Mouse (Mus musculus): ENCODE measurements at regions not wholly inside any gene's neighbourhood (a gene's known extent, or its start where the extent isn't known, plus 50 kb on each side); places are given as distances from the start of the nearest gene placed in this dataset.
"Not testable (repeated sequence)": the region's sequence is repeated elsewhere in the genome, so short reads cannot be mapped to it uniquely, and the experiment has no call there.

GRCm38 (mm10) chr5:117040878-117041277 is 75.0 kb downstream of the Suds3 start:
- no peak for DNase-seq (ENCODE audit: low read depth)
- TF ChIP-seq CTCF (IDR thresholded peaks at IDR 0.05; ENCODE audit: borderline replicate concordance, extremely low read depth, insufficient read depth, insufficient read length) (no peak), POLR2A (IDR thresholded peaks at IDR 0.05; ENCODE audit: borderline replicate concordance, extremely low read depth, insufficient read depth, insufficient read length, poor library complexity, severe bottlenecking) (no peak)

- TF ChIP-seq CTCF (IDR thresholded peaks at IDR 0.05; ENCODE audit: borderline replicate concordance, extremely low read depth, insufficient read depth, insufficient read length) (peak; percentile 63; the same call in 1 of the 2 replicates), POLR2A (IDR thresholded peaks at IDR 0.05; ENCODE audit: borderline replicate concordance, extremely low read depth, insufficient read depth, insufficient read length, poor library complexity, severe bottlenecking) (no peak)
- DNase-seq (ENCODE audit: low read depth) = peak; percentile 81
These were observed 78.7 kb downstream of the Suds3 start for GRCm38 (mm10) chr5:117037261-117037660.

DNA sequence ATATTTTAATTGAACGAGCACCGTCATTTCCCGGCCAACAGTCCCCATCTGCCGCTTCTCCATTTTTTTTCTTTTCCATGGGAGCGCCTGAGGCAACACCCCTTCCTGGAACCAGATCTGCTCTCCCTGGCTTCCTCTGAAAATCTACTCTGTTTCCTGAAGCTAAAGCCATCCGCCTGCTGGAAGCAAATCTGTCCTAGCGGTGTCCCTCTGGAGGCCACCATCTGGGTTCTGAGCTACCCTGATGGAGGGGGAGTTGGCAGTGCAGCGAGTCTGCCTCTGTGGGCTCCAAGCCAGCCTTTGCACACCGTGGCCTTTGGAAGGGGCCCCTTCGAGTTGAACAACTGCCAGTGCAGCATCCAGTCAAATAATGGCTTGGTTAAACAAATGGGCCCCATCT is 83.8 kb downstream of the Suds3 start:
- TF ChIP-seq CTCF (IDR thresholded peaks at IDR 0.05; ENCODE audit: borderline replicate concordance, extremely low read depth, insufficient read depth, insufficient read length) = no peak
- TF ChIP-seq POLR2A (IDR thresholded peaks at IDR 0.05; ENCODE audit: borderline replicate concordance, extremely low read depth, insufficient read depth, insufficient read length, poor library complexity, severe bottlenecking) = no peak
- peak; percentile 94 for DNase-seq (ENCODE audit: low read depth)

- TF ChIP-seq POLR2A (IDR thresholded peaks at IDR 0.05; ENCODE audit: borderline replicate concordance, extremely low read depth, insufficient read depth, insufficient read length, poor library complexity, severe bottlenecking) (no peak), CTCF (IDR thresholded peaks at IDR 0.05; ENCODE audit: borderline replicate concordance, extremely low read depth, insufficient read depth, insufficient read length) (no peak)
- peak; percentile 68 for DNase-seq (ENCODE audit: low read depth)
These were observed 90.1 kb downstream of the Suds3 start for GRCm38 (mm10) chr5:117025689-117026383.

DNA sequence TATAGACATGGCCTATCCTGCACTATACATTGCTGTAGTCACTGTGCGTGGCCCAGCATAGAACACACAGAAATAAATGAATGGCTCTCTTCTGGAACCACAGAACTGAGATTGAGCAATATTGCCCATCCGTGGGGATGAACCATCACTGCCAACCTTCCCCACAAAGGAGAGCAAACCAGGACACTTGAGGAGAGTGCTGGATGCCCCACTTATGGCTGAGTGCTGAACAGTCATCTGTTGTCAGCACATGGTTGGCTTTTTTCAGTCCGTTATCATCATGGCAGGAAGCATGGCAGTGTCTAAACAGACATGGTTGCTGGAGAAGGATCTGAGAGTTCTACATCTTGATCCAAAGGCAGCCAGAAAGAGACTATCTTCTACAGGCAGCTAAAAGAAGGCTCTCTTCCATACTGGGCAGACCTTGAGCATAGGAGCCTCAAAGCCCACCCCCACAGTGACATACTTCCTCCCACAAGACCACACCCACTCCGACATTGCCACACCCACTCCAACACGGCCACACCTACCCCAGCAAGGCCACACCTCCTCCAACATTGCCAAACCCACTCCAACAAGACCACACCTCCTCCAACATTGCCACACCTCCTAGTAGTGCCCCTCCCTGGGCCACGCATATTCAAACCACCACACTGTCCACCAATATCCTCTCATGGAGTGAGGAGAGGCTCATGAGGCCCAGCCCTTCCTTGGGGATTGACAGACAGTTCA is 97.3 kb downstream of the Suds3 start:
- DNase-seq (ENCODE audit: low read depth) = no peak
- no peak for TF ChIP-seq CTCF (IDR thresholded peaks at IDR 0.05; ENCODE audit: borderline replicate concordance, extremely low read depth, insufficient read depth, insufficient read length)
- TF ChIP-seq POLR2A (IDR thresholded peaks at IDR 0.05; ENCODE audit: borderline replicate concordance, extremely low read depth, insufficient read depth, insufficient read length, poor library complexity, severe bottlenecking) = no peak

GRCm38 (mm10) chr5:117011128-117011527 is 104.8 kb downstream of the Suds3 start:
- TF ChIP-seq CTCF (IDR thresholded peaks at IDR 0.05; ENCODE audit: borderline replicate concordance, extremely low read depth, insufficient read depth, insufficient read length) (no peak), POLR2A (IDR thresholded peaks at IDR 0.05; ENCODE audit: borderline replicate concordance, extremely low read depth, insufficient read depth, insufficient read length, poor library complexity, severe bottlenecking) (no peak)
- no peak for DNase-seq (ENCODE audit: low read depth)

- peak; percentile 88 for DNase-seq (ENCODE audit: low read depth)
- TF ChIP-seq CTCF (IDR thresholded peaks at IDR 0.05; ENCODE audit: borderline replicate concordance, extremely low read depth, insufficient read depth, insufficient read length) = no peak
- TF ChIP-seq POLR2A (IDR thresholded peaks at IDR 0.05; ENCODE audit: borderline replicate concordance, extremely low read depth, insufficient read depth, insufficient read length, poor library complexity, severe bottlenecking) = no peak
These were observed 115.1 kb downstream of the Suds3 start for GRCm38 (mm10) chr5:117000770-117001201.

DNA sequence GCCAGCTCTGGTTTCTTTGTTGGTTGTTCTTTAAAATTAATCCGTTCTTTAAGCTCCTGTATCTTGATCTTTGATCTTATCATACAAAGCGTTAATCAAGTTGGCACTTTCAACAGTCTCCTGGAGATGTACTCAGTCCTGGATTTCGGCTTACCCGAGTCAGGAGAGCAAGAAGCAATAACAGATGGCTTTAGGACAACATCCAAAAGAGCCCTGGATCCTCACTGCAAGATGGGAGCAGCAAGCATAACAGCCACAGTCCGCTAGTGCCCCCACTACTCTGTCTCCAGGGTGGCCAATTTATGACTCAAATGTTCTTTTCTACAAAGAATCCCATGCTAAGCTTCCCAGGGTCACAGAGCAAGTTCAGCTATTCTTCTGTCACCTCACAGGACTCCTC is 121.4 kb downstream of the Suds3 start:
- no peak for TF ChIP-seq POLR2A (IDR thresholded peaks at IDR 0.05; ENCODE audit: borderline replicate concordance, extremely low read depth, insufficient read depth, insufficient read length, poor library complexity, severe bottlenecking)
- TF ChIP-seq CTCF (IDR thresholded peaks at IDR 0.05; ENCODE audit: borderline replicate concordance, extremely low read depth, insufficient read depth, insufficient read length) = no peak

DNA sequence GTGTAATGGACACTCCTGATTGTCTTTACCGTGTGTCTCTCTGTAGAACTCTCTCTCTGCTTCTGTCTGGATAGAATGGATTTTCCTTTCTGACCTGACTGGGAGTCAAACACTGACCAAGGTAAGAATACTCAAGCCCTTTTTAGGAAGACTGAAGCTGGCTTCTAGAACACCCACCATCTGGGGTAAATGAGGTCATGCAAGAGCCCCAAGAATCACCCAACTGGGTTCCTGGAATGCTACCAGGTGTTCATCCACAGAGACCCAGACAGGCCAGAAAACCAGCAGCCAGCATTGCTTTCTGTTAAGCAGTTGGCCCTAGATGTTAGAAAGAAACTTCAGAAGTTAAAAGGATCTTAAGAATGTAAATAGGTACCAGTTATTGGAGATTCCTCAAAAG is 122.2 kb downstream of the Suds3 start:
- DNase-seq (ENCODE audit: low read depth) = no peak
- no peak for TF ChIP-seq POLR2A (IDR thresholded peaks at IDR 0.05; ENCODE audit: borderline replicate concordance, extremely low read depth, insufficient read depth, insufficient read length, poor library complexity, severe bottlenecking)
- TF ChIP-seq CTCF (IDR thresholded peaks at IDR 0.05; ENCODE audit: borderline replicate concordance, extremely low read depth, insufficient read depth, insufficient read length) = no peak

More for the DNA sequence above, 121.4 kb downstream of the Suds3 start:
- DNase-seq (ENCODE audit: low read depth) = no peak

- TF ChIP-seq CTCF (IDR thresholded peaks at IDR 0.05; ENCODE audit: borderline replicate concordance, extremely low read depth, insufficient read depth, insufficient read length) = no peak
- TF ChIP-seq POLR2A (IDR thresholded peaks at IDR 0.05; ENCODE audit: borderline replicate concordance, extremely low read depth, insufficient read depth, insufficient read length, poor library complexity, severe bottlenecking) = no peak
- no peak for DNase-seq (ENCODE audit: low read depth)
These were observed 124.5 kb downstream of the Suds3 start for GRCm38 (mm10) chr5:116991461-116991860.

DNA sequence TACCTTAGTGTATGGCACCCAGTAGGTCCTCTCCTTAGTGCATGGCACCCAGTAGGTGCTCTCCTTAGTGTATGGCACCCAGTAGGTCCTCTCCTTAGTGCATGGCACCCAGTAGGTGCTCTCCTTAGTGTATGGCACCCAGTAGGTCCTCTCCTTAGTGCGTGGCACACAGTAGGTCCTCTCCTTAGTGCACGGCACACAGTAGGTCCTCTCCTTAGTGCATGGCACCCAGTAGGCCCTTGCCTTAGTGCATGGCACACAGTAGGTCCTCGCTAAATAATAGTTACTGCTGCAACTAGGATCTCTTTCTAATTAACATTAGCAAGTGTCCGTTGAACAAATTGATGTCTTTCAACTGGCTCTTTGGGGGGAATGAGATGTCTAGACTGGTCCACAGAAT is 144.4 kb downstream of the Suds3 start:
- DNase-seq (ENCODE audit: low read depth) = not testable (repeated sequence)

- peak; percentile 78 for DNase-seq (ENCODE audit: low read depth)
These were observed 151.7 kb downstream of the Suds3 start for GRCm38 (mm10) chr5:116964171-116964570.

More at GRCm38 (mm10) chr5:116964171-116964570, 151.7 kb downstream of the Suds3 start:
- TF ChIP-seq POLR2A (IDR thresholded peaks at IDR 0.05; ENCODE audit: borderline replicate concordance, extremely low read depth, insufficient read depth, insufficient read length, poor library complexity, severe bottlenecking) (no peak), CTCF (IDR thresholded peaks at IDR 0.05; ENCODE audit: borderline replicate concordance, extremely low read depth, insufficient read depth, insufficient read length) (no peak)

All from brain, embryonic 14.5 days (tissue).